Mouse (Mus musculus): ENCODE data around the gene Stk16. TPM values are rescaled to one million over a fixed set of nuclear protein-coding genes. Genes with fewer than 3 reads are reported as not detected.
A peak's percentile ranks its signal among the peaks of the same experiment; 100 is the strongest.

Gene Stk16
- polyA plus RNA-seq, 2 experiments from 2014 or later, result 45.7 to 65.1 TPM

- no peak for ATAC-seq
Observed at GRCm38 (mm10) chr1:75239591-75239990, 29.0 kb downstream of the Stk16 start.

- ATAC-seq, result no peak
Observed at GRCm38 (mm10) chr1:75243411-75243810, 32.8 kb downstream of the Stk16 start.

- ATAC-seq, result no peak
Observed at GRCm38 (mm10) chr1:75244175-75244826, 33.7 kb downstream of the Stk16 start.

GRCm38 (mm10) chr1:75244836-75245235 lies 34.2 kb downstream of the Stk16 start:
- ATAC-seq, result peak; percentile 53

GRCm38 (mm10) chr1:75247071-75247930 lies 36.7 kb downstream of the Stk16 start:
- ATAC-seq, result no peak

- peak; percentile 50 for ATAC-seq
Observed at GRCm38 (mm10) chr1:75248041-75248772, 37.6 kb downstream of the Stk16 start.

GRCm38 (mm10) chr1:75250498-75250897 lies 39.9 kb downstream of the Stk16 start:
- no peak for ATAC-seq

GRCm38 (mm10) chr1:75251112-75251970 lies 40.7 kb downstream of the Stk16 start:
- ATAC-seq, result peak; percentile 75

- ATAC-seq, result no peak
Observed at GRCm38 (mm10) chr1:75252308-75252707, 41.7 kb downstream of the Stk16 start.

GRCm38 (mm10) chr1:75253029-75253428 lies 42.4 kb downstream of the Stk16 start:
- no peak for ATAC-seq

- peak; percentile 26 for ATAC-seq
Observed at GRCm38 (mm10) chr1:75253849-75254624, 43.4 kb downstream of the Stk16 start.

- ATAC-seq, result no peak
Observed at GRCm38 (mm10) chr1:75254625-75255013, 44.0 kb downstream of the Stk16 start.

GRCm38 (mm10) chr1:75255516-75256046 lies 44.9 kb downstream of the Stk16 start:
- no peak for ATAC-seq

GRCm38 (mm10) chr1:75261278-75261677 lies 50.6 kb downstream of the Stk16 start:
- ATAC-seq, result no peak

GRCm38 (mm10) chr1:75262969-75263951 lies 52.6 kb downstream of the Stk16 start:
- no peak for ATAC-seq

GRCm38 (mm10) chr1:75264091-75264880 lies 53.6 kb downstream of the Stk16 start, which contains the start of gene Ptprn:
TSS of gene Ptprn (minus strand) at chr1:75264502.
- no peak for ATAC-seq

All from activated CD4-positive, CD25-positive, alpha-beta regulatory T cell, adult 4 months (primary cell).